Mouse (Mus musculus): ENCODE measurements at regions not wholly inside any gene's neighbourhood (a gene's known extent, or its start where the extent isn't known, plus 50 kb on each side); places are given as distances from the start of the nearest gene placed in this dataset.

DNA sequence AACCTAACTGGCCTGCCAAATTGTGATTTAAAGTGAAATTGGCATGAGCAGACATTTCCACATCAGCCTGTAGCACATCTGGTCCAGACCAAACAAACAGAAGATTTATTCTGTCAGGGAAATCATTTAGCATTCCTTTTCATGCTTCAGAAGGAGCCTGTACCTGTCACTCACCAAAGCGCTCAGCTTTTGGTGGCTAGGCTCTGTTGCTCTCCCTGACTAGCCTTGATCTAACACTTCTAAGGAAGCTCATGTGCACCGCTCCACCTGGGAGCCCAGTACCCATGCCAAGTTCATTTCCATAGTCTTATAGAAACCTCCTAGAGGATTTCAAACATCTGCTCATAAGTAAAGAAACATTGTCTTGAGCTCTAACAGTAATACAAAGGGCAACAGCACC is 253.8 kb upstream of the Tfap2d start:
- no peak for TF ChIP-seq CTCF (IDR thresholded peaks at IDR 0.05; ENCODE audit: borderline replicate concordance, extremely low read depth, insufficient read depth, insufficient read length)
- TF ChIP-seq POLR2A (IDR thresholded peaks at IDR 0.05; ENCODE audit: borderline replicate concordance, extremely low read depth, insufficient read depth, insufficient read length, poor library complexity, severe bottlenecking) = no peak
